7 mouse cellular contexts compared by ENCODE assay signal in the genomic region with DNA sequence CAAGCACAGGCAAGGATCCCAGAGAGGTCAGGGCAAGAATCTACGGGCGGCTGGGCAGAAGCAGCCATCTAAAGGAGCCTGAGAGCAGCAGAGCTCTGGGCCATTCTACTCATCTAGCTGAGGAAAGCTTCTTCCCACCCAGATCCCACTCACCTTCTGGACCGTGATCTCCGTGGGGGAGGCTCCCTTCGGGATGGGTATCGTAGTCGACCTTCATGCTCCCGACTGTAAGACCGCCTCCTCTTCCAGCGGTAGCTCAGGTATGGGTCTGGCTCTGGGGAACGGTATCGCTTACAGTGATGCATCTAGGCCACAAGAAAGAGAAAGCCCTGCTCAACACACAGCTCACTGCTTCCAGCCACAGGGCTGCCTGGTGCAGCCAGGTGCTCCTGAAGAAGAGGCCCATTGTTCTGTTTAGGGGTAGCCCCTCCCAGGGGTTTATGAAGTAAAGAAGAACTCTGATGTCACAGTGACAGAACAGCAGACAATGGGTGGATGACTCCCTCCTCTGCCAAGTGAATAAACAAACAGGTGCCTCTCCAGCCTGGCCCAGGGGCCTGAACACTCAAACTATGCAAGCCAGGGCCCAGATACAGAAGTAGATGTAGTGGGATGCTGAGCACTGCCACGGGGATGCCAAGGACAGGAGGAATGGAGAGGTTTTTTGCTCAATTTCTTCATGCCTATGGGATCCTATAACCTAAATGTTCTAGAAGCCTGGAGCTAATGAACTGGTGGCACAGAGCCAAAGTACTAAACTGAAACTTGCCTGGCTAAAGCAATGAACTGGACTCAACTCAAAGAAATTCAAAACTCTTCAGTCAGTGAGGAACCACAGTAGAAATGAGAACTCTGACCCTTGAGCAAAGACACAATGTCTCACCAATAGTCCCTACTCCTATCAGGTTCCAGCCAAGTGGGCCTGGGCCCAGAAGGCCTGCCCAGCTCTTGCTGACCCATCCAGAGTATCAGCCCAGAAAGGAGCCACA. TPM values are rescaled to one million over a fixed set of nuclear protein-coding genes. Genes with fewer than 3 reads are reported as not detected.
A peak's percentile ranks its signal among the peaks of the same experiment; 100 is the strongest.
DNase-seq lines count a peak whose midpoint lies in the region; ATAC-seq and TF ChIP-seq lines count a peak whose summit lies in the region.

No protein-coding gene starts in this region.

- TF ChIP-seq CTCF in liver, adult 2 months (IDR thresholded peaks at IDR 0.05; ENCODE audit: low read depth, low read length) = no peak

- H3K4me3 ChIP-seq in liver, adult 2 months (ENCODE audit: insufficient read depth, low read depth, low read length) = no peak overlapping the region
- no peak overlapping the region for H3K4me3 ChIP-seq in forebrain, embryonic 13.5 days
- peak overlapping the region; percentile 7; the same call in 1 of the 2 replicates for H3K4me3 ChIP-seq in kidney, embryonic 14.5 days (ENCODE audit: low read length)

- peaks cover 30% of the 10 kb centered on the region for H3K36me3 ChIP-seq in liver, adult 2 months (ENCODE audit: control insufficient read depth, insufficient read depth, low read length)
- peaks cover 49% of the 10 kb centered on the region for H3K36me3 ChIP-seq in forebrain, embryonic 13.5 days (ENCODE audit: poor library complexity, severe bottlenecking)
- H3K36me3 ChIP-seq in kidney, embryonic 14.5 days (ENCODE audit: control insufficient read depth, insufficient read depth, low read length) = peaks cover 49% of the 10 kb centered on the region

- peak overlapping the region; percentile 79 for H3K4me2 ChIP-seq in forebrain, embryonic 13.5 days
- no peak overlapping the region; the same call in 1 of the 2 replicates for H3K4me2 ChIP-seq in kidney, embryonic 14.5 days (replicated peaks; ENCODE audit: low read depth, low read length)

- WGBS in liver, adult 2 months = 86% methylated on average over 13 of the region's 13 CpGs
- 91% methylated on average over 13 of the region's 13 CpGs for WGBS in forebrain, embryonic 13.5 days
- WGBS in kidney, embryonic 14.5 days = 84% methylated on average over 13 of the region's 13 CpGs

- peak overlapping the region; percentile 70 for H3K27ac ChIP-seq in liver, adult 2 months (replicated peaks; ENCODE audit: insufficient read depth, low read depth, low read length)
- H3K27ac ChIP-seq in forebrain, embryonic 13.5 days = no peak overlapping the region
- H3K27ac ChIP-seq in kidney, embryonic 14.5 days (ENCODE audit: low read depth, low read length) = no peak overlapping the region

- H3K4me1 ChIP-seq in liver, adult 2 months (ENCODE audit: control insufficient read depth, insufficient read depth, low read length) = peaks cover 30% of the 10 kb centered on the region
- H3K4me1 ChIP-seq in forebrain, embryonic 13.5 days = peaks cover 39% of the 10 kb centered on the region
- H3K4me1 ChIP-seq in kidney, embryonic 14.5 days (ENCODE audit: control insufficient read depth, insufficient read depth, low read length) = peaks cover 30% of the 10 kb centered on the region

- H3K9ac ChIP-seq in liver, adult 2 months (ENCODE audit: low read depth, low read length) = no peak overlapping the region
- H3K9ac ChIP-seq in forebrain, embryonic 13.5 days = peak overlapping the region; percentile 17; the same call in 1 of the 2 replicates
- H3K9ac ChIP-seq in kidney, embryonic 14.5 days (ENCODE audit: low read depth, low read length) = no peak overlapping the region

- no peak for ATAC-seq in forebrain, embryonic 13.5 days
- no peak for ATAC-seq in kidney, embryonic 14.5 days (ENCODE audit: low FRiP score, low TSS enrichment)

- peaks cover 19% of the 10 kb centered on the region; the same call in 1 of the 2 replicates for H3K79me2 ChIP-seq in liver, adult 2 months (ENCODE audit: control insufficient read depth, insufficient read depth, low read length)

- no peak for TF ChIP-seq POLR2A in liver, adult 2 months (IDR thresholded peaks at IDR 0.05; ENCODE audit: extremely low read depth, insufficient read depth, low read length)

- H3K9me3 ChIP-seq in forebrain, embryonic 13.5 days (replicated peaks) = no peaks in the 10 kb centered on the region
- H3K9me3 ChIP-seq in kidney, embryonic 14.5 days (ENCODE audit: control insufficient read depth, low read length) = no peaks in the 10 kb centered on the region

- peak; percentile 95 for DNase-seq in liver, adult 2 months (ENCODE audit: extremely low read depth, low read depth, low spot score)
- no peak for DNase-seq in liver
- peak; percentile 20 for DNase-seq in naive thymus-derived CD4-positive, alpha-beta T cell, adult 2 months (ENCODE audit: low read depth)
- no peak for DNase-seq in spleen, adult 18-20 months
- no peak for DNase-seq in c-Kit-positive CD71-positive TER-119-positive erythroid progenitor cells, embryonic 14.5 days (ENCODE audit: low spot score)

- H3K27me3 ChIP-seq in liver, adult 2 months (ENCODE audit: control insufficient read depth, insufficient read depth, low read length) = no peaks in the 10 kb centered on the region
- no peaks in the 10 kb centered on the region for H3K27me3 ChIP-seq in forebrain, embryonic 13.5 days
- no peaks in the 10 kb centered on the region for H3K27me3 ChIP-seq in kidney, embryonic 14.5 days (ENCODE audit: control insufficient read depth, insufficient read depth, low read length)

RNA-seq across cellular contexts. Expression of gene Clk3, which starts 3.8 kb away (rescaled TPM):
- total RNA-seq in liver, adult 2 months (2014; rRNA removed) = 32.5 and 55.3 TPM in 2 replicates
- 45.8 and 48.1 TPM in 2 replicates for polyA plus RNA-seq in liver, adult 2 months (2012; rRNA removed)
- polyA plus RNA-seq in forebrain, embryonic 13.5 days (2015; fragmentation: Nextera tagmentation; extraction: Ambion mirVana) = 90.5 and 91.0 TPM in 2 replicates
- 61.0 and 69.3 TPM in 2 replicates for polyA plus RNA-seq in kidney, embryonic 14.5 days (2014; fragmentation: Nextera tagmentation; extraction: Ambion mirVana)

RNA-seq across cellular contexts. Expression of gene Edc3, which starts 53.5 kb away (rescaled TPM):
- 5.7 and 6.4 TPM in 2 replicates for total RNA-seq in liver, adult 2 months (2014; rRNA removed)
- 6.6 TPM in 2 replicates for polyA plus RNA-seq in liver, adult 2 months (2012; rRNA removed)
- 36.0 and 41.5 TPM in 2 replicates for polyA plus RNA-seq in forebrain, embryonic 13.5 days (2015; fragmentation: Nextera tagmentation; extraction: Ambion mirVana)
- 20.7 and 24.1 TPM in 2 replicates for polyA plus RNA-seq in kidney, embryonic 14.5 days (2014; fragmentation: Nextera tagmentation; extraction: Ambion mirVana)

Comparison
In these comparisons a context has a peak if more than half of its experiments do, and no peak if none do; other contexts are left out.
1. DNase-seq: peak in liver, adult 2 months (single experiment) and naive thymus-derived CD4-positive, alpha-beta T cell, adult 2 months (single experiment); none in liver (single experiment), spleen, adult 18-20 months (0 of 2) and c-Kit-positive CD71-positive TER-119-positive erythroid progenitor cells, embryonic 14.5 days (single experiment).